Mouse (Mus musculus) cerebellum, postnatal 10 days (tissue): ENCODE results near the gene Skap1.

Experiments
- DNase-seq, 2 experiments: peaks; one replicate each; pipeline ENCODE4 v3.0.0; 2021; ENCODE audit warnings: mixed read lengths in 2 of 2

Skap1 gene

DNA sequence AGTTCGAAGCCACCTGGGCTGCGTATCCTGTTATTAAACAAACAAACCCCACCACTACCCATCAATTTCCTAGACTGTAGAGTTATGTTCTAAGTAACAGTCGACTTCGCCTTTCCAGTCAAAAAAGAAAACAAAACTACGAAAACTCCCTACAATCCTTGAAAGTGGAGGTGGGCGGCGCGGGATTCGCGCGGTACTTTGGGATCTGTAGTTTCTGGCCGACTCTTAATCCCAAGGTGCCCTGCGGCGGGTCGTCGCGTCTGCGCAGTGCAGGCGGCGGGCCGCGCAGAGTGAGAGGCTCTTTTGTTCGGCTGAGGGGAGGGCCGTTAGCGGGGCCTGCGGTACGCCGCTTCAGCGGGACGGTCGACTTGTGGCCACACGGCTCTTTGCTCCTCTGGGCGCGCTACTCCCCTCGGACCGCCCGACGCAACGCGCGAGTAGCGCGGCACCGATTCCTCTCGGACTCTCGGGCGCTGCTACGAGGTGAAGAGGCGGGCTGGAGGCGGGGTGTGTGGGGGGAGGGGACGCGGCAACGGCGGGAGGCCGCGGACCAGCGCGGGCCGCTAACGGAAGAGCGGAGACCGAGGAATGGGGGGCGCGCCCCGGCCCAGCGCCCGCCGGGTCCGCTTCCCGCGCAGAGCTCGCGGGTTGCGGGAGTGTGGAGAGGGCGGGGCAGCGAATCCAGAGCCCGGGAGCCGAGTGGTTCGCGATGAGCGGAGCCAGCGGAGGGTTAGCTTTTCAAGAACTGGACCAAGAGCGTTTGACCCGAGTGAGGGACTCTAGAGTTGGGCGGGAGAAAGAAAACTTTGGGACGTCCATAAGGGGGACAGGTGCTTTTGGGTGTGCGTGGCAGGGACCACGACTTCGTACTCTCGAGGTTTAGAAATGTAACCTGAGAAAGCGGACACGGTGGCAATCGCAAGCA is 324.7 kb downstream of the Skap1 start, which contains the start of gene Cbx1:
TSS of gene Cbx1 (plus strand) at position 257 of the 925 bp plus-strand sequence.
- DNase-seq = peak; percentile 94 to 95

DNA sequence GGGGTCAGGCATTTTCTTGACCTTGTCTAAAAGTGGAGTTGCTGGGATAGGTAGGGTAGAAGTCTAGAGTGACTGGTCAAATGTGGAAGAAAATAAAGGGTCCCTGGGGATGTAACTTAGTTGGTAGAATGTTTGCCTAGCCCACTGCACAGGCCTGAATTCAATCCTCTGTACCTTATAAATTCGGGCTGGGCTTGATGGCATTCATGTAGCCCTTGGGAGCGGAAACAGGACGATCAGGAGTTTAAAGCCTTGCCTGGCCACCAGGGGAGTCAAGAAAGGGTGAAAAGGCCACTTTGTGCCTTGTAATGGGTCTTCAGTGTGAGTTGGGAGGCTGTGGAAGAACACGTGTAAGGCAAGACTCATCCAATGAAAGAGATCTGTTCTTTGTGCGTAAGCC is 325.6 kb downstream of the Skap1 start:
- DNase-seq = no peak

DNA sequence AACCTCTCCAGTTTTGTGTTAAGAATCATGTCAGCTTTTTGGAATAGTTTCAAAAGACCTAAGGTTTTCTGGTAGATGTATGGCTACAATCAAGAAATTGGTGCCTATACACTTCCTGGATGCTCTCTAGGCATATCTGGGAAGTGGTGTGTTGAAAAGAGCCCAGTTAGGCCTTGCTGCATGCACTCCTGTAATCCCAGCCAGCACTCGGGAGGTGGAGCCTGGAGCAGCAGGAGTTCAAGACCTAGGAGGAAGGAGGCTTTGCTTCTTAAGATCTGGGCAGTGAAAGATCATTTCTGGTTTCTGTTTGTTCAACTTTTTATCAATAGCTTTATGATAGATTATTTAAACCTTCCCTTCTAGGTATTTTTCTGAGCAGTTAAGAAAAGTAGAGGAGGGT is 326.3 kb downstream of the Skap1 start:
- no peak for DNase-seq

DNA sequence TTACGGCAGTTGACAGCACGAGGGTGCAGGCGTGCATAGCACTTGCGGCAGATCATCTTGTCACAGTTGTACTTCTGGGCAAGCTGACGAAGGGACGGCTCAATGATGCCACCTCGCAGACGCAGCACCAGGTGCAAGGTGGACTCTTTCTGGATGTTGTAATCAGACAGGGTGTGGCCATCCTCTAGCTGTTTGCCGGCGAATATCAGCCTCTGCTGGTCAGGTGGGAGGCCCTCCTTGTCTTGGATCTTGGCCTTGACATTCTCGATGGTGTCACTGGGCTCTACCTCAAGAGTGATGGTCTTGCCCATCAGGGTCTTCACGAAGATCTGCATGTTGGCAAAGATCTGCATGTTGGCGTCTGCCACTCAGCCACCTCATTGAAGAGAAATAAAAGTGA is 331.1 kb downstream of the Skap1 start:
- DNase-seq = no peak

DNA sequence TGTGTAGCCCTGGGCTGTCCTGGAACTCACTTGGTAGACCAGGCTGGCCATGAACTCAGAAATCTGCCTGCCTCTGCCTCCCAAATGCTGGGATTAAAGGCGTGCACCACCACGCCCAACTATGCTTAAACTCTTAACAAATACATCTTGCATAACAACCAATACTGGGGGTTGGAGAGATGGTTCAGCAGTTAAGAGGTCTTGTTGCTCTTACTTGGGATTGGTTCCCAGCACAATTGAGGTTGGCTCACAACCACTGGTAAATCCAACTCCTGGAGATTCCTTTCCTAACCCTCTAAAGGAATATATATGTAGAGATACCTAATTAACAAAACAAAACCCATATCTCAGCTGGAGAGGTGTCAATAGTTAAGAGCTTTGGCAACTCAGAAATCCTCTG is 331.7 kb downstream of the Skap1 start:
- no peak for DNase-seq

DNA sequence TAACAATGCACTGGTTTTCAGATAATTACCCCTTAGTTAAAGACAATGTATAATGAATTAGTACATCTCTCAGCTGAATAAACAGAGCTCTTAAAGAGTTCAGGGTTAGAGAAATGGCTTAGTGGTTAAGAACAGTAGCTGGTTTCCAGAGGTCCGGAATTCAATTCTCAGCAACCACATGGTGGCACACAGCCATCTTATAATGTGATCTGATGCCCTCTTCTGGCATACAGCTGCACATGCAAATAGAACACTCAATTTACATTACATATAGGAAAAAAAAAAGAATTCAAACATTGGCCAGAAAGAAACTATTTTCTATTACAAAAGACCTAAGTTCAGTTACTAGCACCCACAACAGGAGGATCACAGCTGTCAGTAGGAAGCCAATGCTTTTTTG is 332.2 kb downstream of the Skap1 start:
- no peak for DNase-seq

DNA sequence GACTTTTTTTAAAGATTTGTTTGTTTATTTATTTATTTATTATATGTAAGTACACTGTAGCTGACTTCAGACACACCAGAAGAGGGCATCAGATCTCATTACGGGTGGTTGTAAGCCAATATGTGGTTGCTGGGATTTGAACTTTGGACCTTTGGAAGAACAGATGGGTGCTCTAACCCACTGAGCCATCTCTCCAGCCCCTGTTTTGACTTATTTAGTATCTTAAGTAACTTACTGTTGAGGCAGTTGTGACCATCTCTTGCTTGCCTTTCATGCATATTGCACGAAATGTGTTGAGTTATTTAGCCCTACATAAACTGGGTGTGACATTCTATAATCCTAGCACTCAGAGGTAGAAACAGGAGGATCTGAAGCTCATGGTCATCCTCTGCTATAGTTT is 335.1 kb downstream of the Skap1 start:
- no peak for DNase-seq

DNA sequence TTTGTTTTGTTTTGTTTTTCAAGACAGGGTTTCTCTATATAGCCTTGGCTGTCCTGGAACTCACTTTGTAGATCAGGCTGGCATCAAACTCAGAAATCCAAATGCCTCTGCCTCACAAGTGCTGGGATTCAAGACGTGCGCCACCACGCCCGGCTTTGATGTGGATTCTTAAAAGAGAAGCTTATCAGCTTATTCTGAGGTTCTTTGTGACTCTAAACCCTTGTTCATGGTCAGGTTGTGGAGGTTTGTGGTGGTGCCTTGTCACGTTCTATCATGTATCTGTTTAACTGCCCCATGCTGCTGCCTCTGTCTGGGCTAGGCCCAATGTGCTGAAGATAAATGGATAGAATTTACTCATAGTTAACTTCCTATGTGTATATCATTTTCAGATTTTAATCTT is 341.2 kb downstream of the Skap1 start:
- DNase-seq = no peak

DNA sequence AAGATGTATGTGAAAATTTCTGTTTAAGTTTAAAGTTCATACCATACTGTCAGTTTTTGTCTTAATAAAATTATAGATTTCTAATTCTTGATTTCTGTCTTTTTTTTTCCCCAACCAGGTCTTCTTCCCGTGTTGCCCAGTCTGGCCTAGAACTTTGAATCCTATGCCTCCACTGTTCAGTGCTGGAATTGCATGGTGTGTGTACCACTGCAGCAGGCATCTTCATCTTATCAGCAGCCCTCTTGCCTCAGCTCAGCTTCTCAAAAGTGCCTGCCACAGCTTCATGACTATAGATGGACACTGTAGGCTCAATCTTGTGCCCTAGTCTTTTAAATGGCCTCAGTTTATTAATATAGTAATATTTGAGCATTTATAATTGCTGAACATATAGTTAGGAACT is 343.7 kb downstream of the Skap1 start:
- peak in 1 of 2 experiments; percentile 55 for DNase-seq
